Mouse (Mus musculus) liver, adult 2 months (tissue): Measurements from ENCODE around the gene Htr2c.

Experiments used
- CTCF ChIP-seq: fragments of 200-500 bp; IDR thresholded peaks from 2 replicates; pipeline ENCODE4 v1.5.1; 2011; ENCODE audit warnings: low read depth, low read length, control low read depth
- POLR2A ChIP-seq: fragments of 200-500 bp; IDR thresholded peaks from 2 replicates; pipeline ENCODE4 v1.6.1; 2011; ENCODE audit warnings: low read length, control low read depth; ENCODE audit not compliant: insufficient read depth; ENCODE audit errors: extremely low read depth

DNA sequence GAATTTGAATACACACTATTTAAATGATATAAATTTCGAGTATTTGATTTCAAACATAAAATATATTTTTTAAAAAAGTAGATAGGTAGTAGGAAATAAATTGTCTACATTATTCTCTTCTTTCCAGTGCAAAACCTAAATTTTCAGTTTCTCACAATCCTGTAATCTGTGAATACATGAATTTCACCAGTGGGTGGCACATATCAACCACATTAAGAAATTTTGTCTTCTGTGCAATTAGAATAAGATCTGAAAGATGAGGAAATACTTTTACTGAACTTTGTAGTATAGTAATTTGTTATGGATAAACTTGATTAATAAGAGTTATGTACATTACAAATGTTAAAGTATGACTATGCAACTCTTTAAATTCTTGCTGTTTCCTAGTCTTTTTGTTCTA, 156.8 kb downstream of the Htr2c start:
- no peak for TF ChIP-seq CTCF
- TF ChIP-seq POLR2A, result no peak
